Mouse (Mus musculus) heart, postnatal 0 days (tissue): Measurements from ENCODE around the gene Hmcn1. TPM values are rescaled to one million over a fixed set of nuclear protein-coding genes. Genes with fewer than 3 reads are reported as not detected.

ENCODE experiments used
- ATAC-seq: fragments of 200-750 bp; cut with Nextera tagmentation; 2 replicates; pipeline ENCODE4 v1.8.0; 2017; ENCODE audit warnings: low read depth, moderate number of reproducible peaks, moderate library complexity; ENCODE audit not compliant: insufficient read depth
- DNase-seq: peaks from one replicate; pipeline ENCODE4 v3.0.0-alpha.2; 2016; ENCODE audit warnings: low spot score
- H3K27ac ChIP-seq: fragments of 300-500 bp; sonication (generic); 2 replicates; pipeline ENCODE4 v1.5.1; 2014; ENCODE audit warnings: low read depth, mild to moderate bottlenecking
- H3K27me3 ChIP-seq: fragments of 300-500 bp; sonication (generic); 2 replicates; pipeline ENCODE4 v1.6.1; 2014; ENCODE audit warnings: low read length, mixed read lengths; ENCODE audit not compliant: control insufficient read depth, insufficient read depth
- H3K36me3 ChIP-seq: fragments of 300-500 bp; sonication (generic); replicated peaks from 2 replicates; pipeline ENCODE4 v1.6.1; 2014; ENCODE audit warnings: low read length, mixed read lengths; ENCODE audit not compliant: control insufficient read depth, insufficient read depth
- H3K4me1 ChIP-seq: fragments of 300-500 bp; sonication (generic); 2 replicates; pipeline ENCODE4 v1.6.1; 2014; ENCODE audit warnings: antibody characterized with exemption; ENCODE audit not compliant: control insufficient read depth, insufficient read depth
- H3K4me2 ChIP-seq: fragments of 300-500 bp; sonication (generic); 2 replicates; pipeline ENCODE4 v1.6.1; 2014; ENCODE audit warnings: low read depth, mild to moderate bottlenecking, low read length, moderate library complexity
- H3K4me3 ChIP-seq: fragments of 300-500 bp; sonication (generic); 2 replicates; pipeline ENCODE4 v1.5.1; 2014; ENCODE audit warnings: low read depth, low read length
- H3K9ac ChIP-seq: fragments of 300-500 bp; sonication (generic); replicated peaks from 2 replicates; pipeline ENCODE4 v1.6.1; 2014; ENCODE audit warnings: low read depth, low read length, mixed read lengths
- H3K9me3 ChIP-seq: fragments of 300-500 bp; sonication (generic); replicated peaks from 2 replicates; pipeline ENCODE4 v1.6.1; 2016; ENCODE audit warnings: low read length; ENCODE audit not compliant: control insufficient read depth
- CTCF ChIP-seq: IDR thresholded peaks from 2 replicates; pipeline ENCODE4 v1.5.1; 2016; ENCODE audit warnings: antibody characterized with exemption, control low read depth, low read depth
- EP300 ChIP-seq: IDR thresholded peaks from 2 replicates; pipeline ENCODE4 v1.6.1; 2016; ENCODE audit warnings: antibody characterized with exemption, low read depth
- WGBS: fragments of 180-500 bp; shearing (Covaris S2); extraction: QIAGEN DNeasy Blood & Tissue Kit; methylation state at CpG from one replicate; pipeline ENCODE4 v1.1.7; 2014; 5-methylcytosine and 5-hydroxymethylcytosine counted together
- polyA plus RNA-seq: library from polyadenylated mRNA; unstranded; fragments of >200 nt; fragmentation: Nextera tagmentation; extraction: Ambion mirVana; gene quantifications from 2 replicates; pipeline ENCODE4 v1.2.1, GENCODE M21; 2015
- total RNA-seq: library from RNA; depleted of rRNA; stranded (reverse); fragments of >200 nt; gene quantifications from 2 replicates; pipeline ENCODE4 v1.2.3, GENCODE M21; 2014; ENCODE audit warnings: low replicate concordance

Hmcn1 gene
- total and polyA plus RNA-seq, 2 experiments from 2014 or later, result 18.9 to 59.2 TPM

GRCm38 (mm10) chr1:150959486-150960074 lies 33.7 kb downstream of the Hmcn1 start:
- Histone ChIP-seq H3K27me3 (no peaks in the 10 kb centered on the region), H3K4me2 (no peak overlapping the region), H3K36me3 (no peaks in the 10 kb centered on the region), H3K4me1 (peaks cover 7% of the 10 kb centered on the region), H3K9me3 (no peaks in the 10 kb centered on the region), H3K27ac (no peak overlapping the region), H3K9ac (no peak overlapping the region), H3K4me3 (no peak overlapping the region)
- WGBS, result 71% methylated on average over 5 of the region's 5 CpGs
- no peak for TF ChIP-seq EP300
- DNase-seq (no peak), ATAC-seq (no peak)

- H3K4me1 ChIP-seq, result peaks cover 15% of the 10 kb centered on the region
- WGBS, result 75% methylated on average over 5 of the region's 5 CpGs
- TF ChIP-seq EP300, result no peak
- no peak for TF ChIP-seq CTCF
- H3K27ac ChIP-seq, result no peak overlapping the region
- H3K36me3 ChIP-seq, result 0 out of 2 replicates have a peak, but pooled peaks cover 4% of the 10 kb centered on the region
- H3K4me2 ChIP-seq, result no peak overlapping the region
- ATAC-seq, result no peak
- no peaks in the 10 kb centered on the region for H3K9me3 ChIP-seq
- no peak for DNase-seq
- H3K27me3 ChIP-seq, result no peaks in the 10 kb centered on the region
- H3K9ac ChIP-seq, result no peak overlapping the region
- H3K4me3 ChIP-seq, result no peak overlapping the region
Observed at GRCm38 (mm10) chr1:150951004-150951403, 42.2 kb downstream of the Hmcn1 start.

GRCm38 (mm10) chr1:150950046-150950445 lies 43.2 kb downstream of the Hmcn1 start:
- H3K4me3 ChIP-seq, result no peak overlapping the region
- H3K9me3 ChIP-seq, result no peaks in the 10 kb centered on the region
- TF ChIP-seq CTCF (no peak), EP300 (no peak)
- 36% methylated on average over 3 of the region's 3 CpGs for WGBS
- DNase-seq, result no peak
- H3K4me2 ChIP-seq, result no peak overlapping the region
- no peak overlapping the region for H3K9ac ChIP-seq
- no peak overlapping the region for H3K27ac ChIP-seq
- no peak for ATAC-seq
- H3K4me1 ChIP-seq, result peaks cover 22% of the 10 kb centered on the region
- no peaks in the 10 kb centered on the region for H3K27me3 ChIP-seq
- 0 out of 2 replicates have a peak, but pooled peaks cover 4% of the 10 kb centered on the region for H3K36me3 ChIP-seq

DNA sequence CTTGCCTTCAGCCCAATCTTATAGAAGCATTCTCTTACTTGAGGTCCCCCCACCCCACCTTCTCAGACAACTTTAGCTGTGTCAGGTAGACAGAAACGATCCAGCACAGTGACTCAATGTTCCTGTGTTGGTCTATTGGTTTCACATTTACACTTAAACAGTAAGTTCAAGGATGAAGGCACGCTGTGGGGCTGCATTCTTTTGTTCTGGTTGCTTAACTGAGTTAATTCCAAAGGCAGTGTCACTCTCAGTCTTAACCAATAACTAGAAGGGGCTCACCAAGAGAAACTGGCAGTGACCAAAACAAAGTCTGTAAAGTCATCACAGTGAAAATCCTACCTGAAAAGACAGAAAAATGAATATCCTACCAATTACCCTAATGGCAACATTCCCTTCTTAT lies 44.3 kb downstream of the Hmcn1 start:
- H3K9me3 ChIP-seq, result no peaks in the 10 kb centered on the region
- ATAC-seq, result no peak
- H3K4me1 ChIP-seq, result peaks cover 33% of the 10 kb centered on the region
- no peak overlapping the region for H3K9ac ChIP-seq
- WGBS, result 78% methylated on average over 2 of the region's 2 CpGs
- H3K36me3 ChIP-seq, result 0 out of 2 replicates have a peak, but pooled peaks cover 4% of the 10 kb centered on the region
- H3K4me2 ChIP-seq, result no peak overlapping the region
- H3K4me3 ChIP-seq, result no peak overlapping the region
- H3K27ac ChIP-seq, result no peak overlapping the region
- no peak for TF ChIP-seq CTCF
- no peak for TF ChIP-seq EP300
- no peaks in the 10 kb centered on the region for H3K27me3 ChIP-seq
- DNase-seq, result no peak

DNA sequence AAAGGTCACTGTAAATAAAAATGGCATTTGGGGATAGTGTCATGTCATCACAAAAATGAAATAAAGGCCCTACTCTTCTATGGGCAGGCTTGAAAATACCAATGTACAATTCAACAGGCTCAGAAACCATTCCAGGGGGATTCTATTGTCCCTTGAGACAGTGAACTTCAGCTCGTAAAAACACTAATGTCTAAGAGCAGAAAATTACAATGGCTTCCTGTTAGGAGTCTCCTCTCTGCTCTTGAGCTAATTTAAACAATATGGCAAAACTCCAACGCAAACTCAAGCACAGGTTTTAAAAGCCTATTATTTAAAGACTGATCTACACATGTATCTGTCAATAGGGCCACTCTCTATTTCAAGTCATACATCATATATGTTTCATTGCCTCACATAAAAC lies 49.6 kb downstream of the Hmcn1 start:
- ATAC-seq (no peak), DNase-seq (no peak)
- Histone ChIP-seq H3K27me3 (no peaks in the 10 kb centered on the region), H3K4me3 (no peak overlapping the region), H3K9me3 (no peaks in the 10 kb centered on the region), H3K27ac (no peak overlapping the region), H3K9ac (no peak overlapping the region), H3K4me2 (no peak overlapping the region), H3K4me1 (peaks cover 22% of the 10 kb centered on the region), H3K36me3 (no peaks in the 10 kb centered on the region)
- TF ChIP-seq EP300, result no peak
- no peak for TF ChIP-seq CTCF
- WGBS, result 47% methylated on average over 2 of the region's 2 CpGs

GRCm38 (mm10) chr1:150942143-150942542 lies 51.1 kb downstream of the Hmcn1 start:
- ATAC-seq (no peak), DNase-seq (no peak)
- H3K9ac ChIP-seq, result no peak overlapping the region
- H3K36me3 ChIP-seq, result no peaks in the 10 kb centered on the region
- WGBS, result 92% methylated on average over 2 of the region's 2 CpGs
- peaks cover 26% of the 10 kb centered on the region for H3K4me1 ChIP-seq
- TF ChIP-seq EP300, result no peak
- TF ChIP-seq CTCF, result no peak
- H3K27me3 ChIP-seq, result no peaks in the 10 kb centered on the region
- H3K27ac ChIP-seq, result no peak overlapping the region
- no peaks in the 10 kb centered on the region for H3K9me3 ChIP-seq
- no peak overlapping the region for H3K4me2 ChIP-seq
- no peak overlapping the region for H3K4me3 ChIP-seq
